Mouse (Mus musculus) heart, adult 2 months (tissue): Measurements from ENCODE around the gene Agtrap.

ENCODE experiments used
- CTCF ChIP-seq: fragments of 200-600 bp; IDR thresholded peaks from 2 replicates; pipeline ENCODE4 v1.8.1; 2022; ENCODE audit warnings: antibody characterized with exemption, mild to moderate bottlenecking, moderate library complexity
- EP300 ChIP-seq: fragments of 200-500 bp; IDR thresholded peaks from 2 replicates; pipeline ENCODE4 v1.6.1; 2011; ENCODE audit warnings: low read depth, low read length, control low read depth; ENCODE audit not compliant: insufficient read depth
- POLR2A ChIP-seq: fragments of 200-500 bp; IDR thresholded peaks from 2 replicates; pipeline ENCODE4 v1.6.1; 2011; ENCODE audit warnings: mild to moderate bottlenecking, low read depth, low read length, control low read depth; ENCODE audit not compliant: insufficient read depth

- TF ChIP-seq CTCF (no peak), EP300 (no peak), POLR2A (no peak)
These were observed 35.9 kb downstream of the Agtrap start for GRCm38 (mm10) chr4:148051886-148052285.
